Mouse (Mus musculus) embryonic facial prominence, embryonic 11.5 days (tissue): ENCODE measurements around the gene Aph1c. TPM values are rescaled to one million over a fixed set of nuclear protein-coding genes. Genes with fewer than 3 reads are reported as not detected.
A peak's percentile ranks its signal among the peaks of the same experiment; 100 is the strongest.

Experiments used
- ATAC-seq: fragments of 200-750 bp; cut with Nextera tagmentation; replicated peaks from 2 replicates; pipeline ENCODE4 v1.8.0; 2017; ENCODE audit warnings: low read depth; ENCODE audit not compliant: insufficient number of reproducible peaks, low FRiP score, low TSS enrichment
- DNase-seq: peaks from one replicate; pipeline ENCODE4 v3.0.0-alpha.2; 2015; ENCODE audit warnings: low spot score
- H3K27ac ChIP-seq: fragments of 300-500 bp; sonication (generic); replicated peaks from 2 replicates; pipeline ENCODE4 v1.5.1; 2014; ENCODE audit warnings: mild to moderate bottlenecking, low read depth, low read length, control low read depth
- H3K27me3 ChIP-seq: fragments of 300-500 bp; sonication (generic); 2 replicates; pipeline ENCODE4 v1.6.1; 2014; ENCODE audit warnings: mild to moderate bottlenecking, low read length, moderate library complexity, mixed read lengths; ENCODE audit not compliant: control insufficient read depth, insufficient read depth
- H3K36me3 ChIP-seq: fragments of 300-500 bp; sonication (generic); replicated peaks from 2 replicates; pipeline ENCODE4 v1.6.1; 2014; ENCODE audit warnings: low read depth, mild to moderate bottlenecking, low read length, moderate library complexity, mixed read lengths; ENCODE audit not compliant: control insufficient read depth, insufficient read depth
- H3K4me1 ChIP-seq: fragments of 300-500 bp; sonication (generic); 2 replicates; pipeline ENCODE4 v1.6.1; 2014; ENCODE audit warnings: low read length, mixed read lengths; ENCODE audit not compliant: control insufficient read depth, insufficient read depth
- H3K4me2 ChIP-seq: fragments of 300-500 bp; sonication (generic); 2 replicates; pipeline ENCODE4 v1.6.1; 2014; ENCODE audit warnings: low read depth, mild to moderate bottlenecking, control low read depth, low read length, moderate library complexity
- H3K4me3 ChIP-seq: fragments of 300-500 bp; sonication (generic); 2 replicates; pipeline ENCODE4 v1.5.1; 2014; ENCODE audit warnings: low read depth, low read length, control low read depth
- H3K9ac ChIP-seq: fragments of 300-500 bp; sonication (generic); replicated peaks from 2 replicates; pipeline ENCODE4 v1.6.1; 2014; ENCODE audit warnings: mild to moderate bottlenecking, control low read depth, low read length
- H3K9me3 ChIP-seq: fragments of 300-500 bp; sonication (generic); replicated peaks from 2 replicates; pipeline ENCODE4 v1.6.1; 2016; ENCODE audit warnings: mild to moderate bottlenecking, low read length, inconsistent platforms, mixed read lengths; ENCODE audit not compliant: control insufficient read depth
- WGBS: fragments of 180-500 bp; shearing (Covaris S2); extraction: QIAGEN DNeasy Blood & Tissue Kit; methylation state at CpG from one replicate; pipeline ENCODE4 v1.1.7; 2014; 5-methylcytosine and 5-hydroxymethylcytosine counted together
- polyA plus RNA-seq: library from polyadenylated mRNA; unstranded; fragments of >200 nt; fragmentation: Nextera tagmentation; extraction: Ambion mirVana; gene quantifications from 2 replicates; pipeline ENCODE4 v1.2.1, GENCODE M21; 2014

The Aph1c gene
- polyA plus RNA-seq = 1.8 and 3.1 TPM in 2 replicates

DNA sequence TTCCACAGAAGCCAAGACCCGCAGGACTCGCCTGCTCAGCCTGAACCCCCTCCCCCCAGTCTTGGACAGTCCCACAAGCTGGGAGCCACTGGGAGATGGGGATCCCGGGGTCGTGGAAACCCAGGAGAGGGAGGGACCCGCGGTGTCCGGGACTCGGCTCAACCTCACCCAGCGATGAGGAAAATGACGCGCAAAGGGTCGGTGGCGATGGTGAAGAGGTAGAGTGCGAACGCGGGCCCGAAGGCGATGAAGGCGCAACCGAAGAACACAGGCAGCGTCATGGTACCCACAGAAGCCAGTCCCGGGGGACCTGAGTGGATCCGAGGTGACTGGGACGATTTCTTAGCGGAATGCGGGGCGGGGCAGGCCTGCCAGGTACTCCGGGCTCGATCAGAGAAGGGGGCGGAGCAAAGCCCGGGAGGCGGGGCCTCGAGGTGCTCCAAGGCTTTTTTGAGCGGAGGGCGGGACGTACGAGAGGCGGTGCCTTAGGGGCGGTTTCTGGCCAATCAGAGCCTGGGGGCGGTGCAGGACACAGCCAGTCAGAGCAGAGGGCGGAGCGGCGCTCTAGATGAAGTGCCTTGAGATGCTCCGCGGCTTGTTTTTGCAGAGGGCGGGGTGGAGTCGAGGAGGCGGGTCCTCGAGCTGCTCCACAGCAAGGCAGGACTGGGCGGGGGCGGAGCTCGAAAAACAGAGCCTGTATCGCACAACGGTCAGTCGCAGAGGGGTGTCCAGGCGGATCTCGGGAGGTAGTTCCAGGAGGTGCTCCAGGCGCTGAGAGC lies at the start of gene Aph1c:
Gene Aph1c (minus strand): TSS at position 409 of the 779 bp plus-strand sequence.
- peak within 1 kb of the TSS; percentile 80 for H3K4me2 ChIP-seq
- no peaks in the 10 kb centered on the region for H3K36me3 ChIP-seq
- peak within 1 kb of the TSS; percentile 44 for H3K9ac ChIP-seq
- H3K9me3 ChIP-seq = no peaks in the 10 kb centered on the region
- H3K4me3 ChIP-seq = peak within 1 kb of the TSS; percentile 64
- peak; percentile 97 for ATAC-seq
- no peaks in the 10 kb centered on the region for H3K4me1 ChIP-seq
- H3K27ac ChIP-seq = no peak within 1 kb of the TSS
- DNase-seq = peak; percentile 100
- under 1% methylated on average over 58 of the region's 58 CpGs for WGBS
- H3K27me3 ChIP-seq = no peaks in the 10 kb centered on the region

DNA sequence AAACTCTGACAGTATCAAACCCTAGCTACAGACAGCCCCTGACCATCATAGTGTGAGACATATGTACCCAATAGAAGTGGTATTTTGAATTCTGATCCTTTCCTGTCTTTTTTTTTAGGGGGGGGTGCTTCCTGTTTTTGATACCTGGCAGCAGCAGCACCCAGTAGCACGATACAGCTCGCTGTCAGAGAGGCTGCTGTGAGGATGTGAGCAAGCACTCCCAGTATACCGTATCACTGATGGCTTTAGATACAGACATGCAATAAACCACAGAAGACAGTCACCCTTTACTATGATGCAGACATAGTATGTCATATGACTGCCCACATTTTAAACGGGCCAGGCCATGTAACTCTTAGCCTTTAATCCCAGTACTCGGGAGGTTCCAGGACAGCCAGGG lies 49.0 kb upstream of the Aph1c start:
- Histone ChIP-seq H3K27me3 (no peaks in the 10 kb centered on the region), H3K4me1 (peaks cover 4% of the 10 kb centered on the region), H3K4me3 (no peak overlapping the region), H3K36me3 (no peaks in the 10 kb centered on the region), H3K27ac (no peak overlapping the region), H3K9ac (no peak overlapping the region), H3K4me2 (no peak overlapping the region), H3K9me3 (no peaks in the 10 kb centered on the region)
- no peak for DNase-seq
- no peak for ATAC-seq
- WGBS = 84% methylated on average over 5 of the region's 5 CpGs

GRCm38 (mm10) chr9:66882406-66882821 lies 47.9 kb upstream of the Aph1c start:
- no peaks in the 10 kb centered on the region for H3K27me3 ChIP-seq
- 36% methylated on average over 8 of the region's 8 CpGs for WGBS

DNA sequence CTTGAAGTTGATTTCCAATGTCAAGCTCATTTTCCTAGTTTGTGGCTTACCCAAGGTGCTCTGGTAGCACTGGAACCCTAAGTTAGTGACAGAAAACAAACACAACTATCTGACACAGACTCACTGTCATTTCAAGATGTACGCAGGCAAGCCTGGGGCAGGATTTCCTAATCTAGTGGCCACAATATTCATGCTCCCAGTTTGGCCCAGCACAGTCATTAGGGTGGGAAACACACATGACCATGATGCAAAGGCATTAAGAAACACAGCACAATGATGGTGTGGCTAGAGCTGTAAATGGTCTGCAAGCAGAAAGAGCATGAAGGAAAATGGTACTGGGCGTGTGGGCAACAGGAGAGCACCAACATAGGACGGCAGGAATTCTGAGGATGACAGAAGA lies 47.3 kb upstream of the Aph1c start:
- 67% methylated on average over 3 of the region's 3 CpGs for WGBS
- Histone ChIP-seq H3K4me3 (no peak overlapping the region), H3K9me3 (no peaks in the 10 kb centered on the region), H3K27me3 (no peaks in the 10 kb centered on the region), H3K4me2 (no peak overlapping the region), H3K36me3 (no peaks in the 10 kb centered on the region), H3K27ac (no peak overlapping the region), H3K4me1 (peaks cover 4% of the 10 kb centered on the region), H3K9ac (no peak overlapping the region)
- ATAC-seq (no peak), DNase-seq (no peak)

More at GRCm38 (mm10) chr9:66882406-66882821, 47.9 kb upstream of the Aph1c start:
- Histone ChIP-seq H3K4me1 (peaks cover 4% of the 10 kb centered on the region), H3K27ac (no peak overlapping the region), H3K4me3 (no peak overlapping the region), H3K9me3 (no peaks in the 10 kb centered on the region), H3K9ac (no peak overlapping the region), H3K4me2 (no peak overlapping the region), H3K36me3 (no peaks in the 10 kb centered on the region)
- peak; percentile 54 for DNase-seq
- no peak for ATAC-seq

DNA sequence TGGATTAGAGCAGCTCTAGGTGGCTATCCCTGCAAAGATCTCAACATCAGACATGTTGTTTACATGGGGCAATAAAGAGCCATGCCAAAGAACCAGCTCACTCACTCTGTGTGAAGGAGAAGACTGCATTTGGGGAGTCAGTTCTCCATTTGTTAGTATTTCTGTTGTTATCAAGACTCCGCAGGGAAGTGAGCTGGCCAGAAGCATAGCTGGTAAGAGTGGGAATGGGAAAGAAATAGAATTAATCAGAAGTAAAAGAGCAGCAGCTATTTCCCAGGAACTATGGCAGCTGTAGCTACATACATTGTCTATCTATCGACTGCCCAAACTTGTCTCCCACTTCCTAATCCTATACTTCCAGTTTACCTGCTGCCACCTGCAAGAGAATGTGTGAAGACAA lies 46.2 kb upstream of the Aph1c start:
- H3K4me3 ChIP-seq = no peak overlapping the region
- 95% methylated on average over 2 of the region's 2 CpGs for WGBS
- no peak overlapping the region for H3K9ac ChIP-seq
- no peaks in the 10 kb centered on the region for H3K27me3 ChIP-seq
- ATAC-seq (no peak), DNase-seq (no peak)
- no peak overlapping the region for H3K27ac ChIP-seq
- H3K4me2 ChIP-seq = no peak overlapping the region
- H3K36me3 ChIP-seq = no peaks in the 10 kb centered on the region
- H3K4me1 ChIP-seq = peaks cover 4% of the 10 kb centered on the region; the same call in 1 of the 2 replicates
- no peaks in the 10 kb centered on the region for H3K9me3 ChIP-seq

DNA sequence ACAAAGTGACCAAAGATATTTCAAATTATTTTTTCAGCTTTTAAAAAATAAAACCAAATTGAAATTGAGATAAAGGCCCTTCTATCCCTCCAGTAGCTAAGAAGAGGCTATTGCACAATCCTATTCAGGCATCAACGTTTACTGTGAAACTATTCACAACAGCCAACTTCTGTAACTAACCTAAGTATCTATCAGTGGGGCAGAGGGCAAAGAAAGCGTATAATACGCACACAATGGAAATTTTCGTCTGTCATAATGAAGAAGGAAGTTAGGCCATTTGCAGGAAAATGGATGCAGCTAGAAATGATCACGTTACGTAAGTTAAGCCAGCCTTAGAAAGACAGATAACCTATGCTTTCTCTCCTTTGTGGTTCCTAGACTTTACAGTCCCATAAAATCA lies 45.0 kb upstream of the Aph1c start:
- no peak overlapping the region for H3K9ac ChIP-seq
- no peak overlapping the region for H3K27ac ChIP-seq
- 83% methylated on average over 6 of the region's 6 CpGs for WGBS
- no peak overlapping the region for H3K4me3 ChIP-seq
- H3K27me3 ChIP-seq = no peaks in the 10 kb centered on the region
- H3K36me3 ChIP-seq = no peaks in the 10 kb centered on the region
- peaks cover 4% of the 10 kb centered on the region; the same call in 1 of the 2 replicates for H3K4me1 ChIP-seq
- H3K9me3 ChIP-seq = no peaks in the 10 kb centered on the region
- no peak for DNase-seq
- no peak for ATAC-seq
- no peak overlapping the region for H3K4me2 ChIP-seq

GRCm38 (mm10) chr9:66878899-66879298 lies 44.4 kb upstream of the Aph1c start:
- Histone ChIP-seq H3K4me1 (peaks cover 4% of the 10 kb centered on the region; the same call in 1 of the 2 replicates), H3K4me2 (no peak overlapping the region), H3K27ac (no peak overlapping the region), H3K4me3 (no peak overlapping the region), H3K9me3 (no peaks in the 10 kb centered on the region), H3K36me3 (no peaks in the 10 kb centered on the region), H3K27me3 (no peaks in the 10 kb centered on the region), H3K9ac (no peak overlapping the region)
- WGBS = 92% methylated on average over 3 of the region's 3 CpGs
- ATAC-seq = no peak
- no peak for DNase-seq

DNA sequence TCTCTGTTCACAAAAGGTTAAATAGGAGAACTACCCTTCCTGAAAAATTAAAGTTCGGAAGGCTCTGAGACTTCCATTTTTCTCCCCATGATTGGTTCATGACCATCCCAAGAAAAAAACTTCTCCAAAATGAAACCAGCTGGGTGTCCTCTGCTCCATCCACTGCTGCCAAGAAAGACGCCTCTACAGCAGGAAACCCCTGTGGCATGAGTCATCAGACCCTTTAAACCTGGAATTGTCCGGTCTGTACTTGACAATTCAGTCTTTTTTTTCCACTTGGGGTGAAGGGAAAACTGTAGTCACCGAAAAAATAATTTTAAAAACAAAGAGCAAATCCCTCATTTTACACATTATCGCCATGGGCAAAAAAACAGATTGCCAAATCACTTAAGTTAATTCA lies 42.1 kb upstream of the Aph1c start:
- DNase-seq (no peak), ATAC-seq (no peak)
- Histone ChIP-seq H3K27ac (no peak overlapping the region), H3K4me3 (no peak overlapping the region), H3K36me3 (no peaks in the 10 kb centered on the region), H3K9ac (no peak overlapping the region), H3K4me1 (no peaks in the 10 kb centered on the region), H3K27me3 (no peaks in the 10 kb centered on the region), H3K4me2 (no peak overlapping the region), H3K9me3 (no peaks in the 10 kb centered on the region)
- WGBS = 76% methylated on average over 5 of the region's 5 CpGs
